Mouse (Mus musculus) neural tube, embryonic 13.5 days (tissue): ENCODE measurements at regions not wholly inside any gene's neighbourhood (a gene's known extent, or its start where the extent isn't known, plus 50 kb on each side); places are given as distances from the start of the nearest gene placed in this dataset.
"Not testable (repeated sequence)": the region's sequence is repeated elsewhere in the genome, so short reads cannot be mapped to it uniquely, and the experiment has no call there.

Experiments
- ATAC-seq: fragments of 200-750 bp; cut with Nextera tagmentation; 2 replicates; pipeline ENCODE4 v1.8.0; 2017; ENCODE audit warnings: low read depth, mild to moderate bottlenecking, moderate TSS enrichment, moderate library complexity
- H3K27ac ChIP-seq: fragments of 300-500 bp; sonication (generic); replicated peaks from 2 replicates; pipeline ENCODE4 v1.5.1; 2015; ENCODE audit warnings: moderate library complexity, mild to moderate bottlenecking, inconsistent platforms
- H3K27me3 ChIP-seq: fragments of 300-500 bp; sonication (generic); 2 replicates; pipeline ENCODE4 v1.6.1; 2015; ENCODE audit warnings: mild to moderate bottlenecking, inconsistent platforms
- H3K36me3 ChIP-seq: fragments of 300-500 bp; sonication (generic); 2 replicates; pipeline ENCODE4 v1.6.1; 2015; ENCODE audit warnings: mild to moderate bottlenecking, inconsistent platforms
- H3K4me1 ChIP-seq: fragments of 300-500 bp; sonication (generic); replicated peaks from 2 replicates; pipeline ENCODE4 v1.6.1; 2015; ENCODE audit warnings: inconsistent platforms
- H3K4me2 ChIP-seq: fragments of 300-500 bp; sonication (generic); 2 replicates; pipeline ENCODE4 v1.6.1; 2015; ENCODE audit warnings: inconsistent platforms, mild to moderate bottlenecking, moderate library complexity
- H3K4me3 ChIP-seq: fragments of 300-500 bp; sonication (generic); 2 replicates; pipeline ENCODE4 v1.5.1; 2015; ENCODE audit warnings: mild to moderate bottlenecking, inconsistent platforms
- H3K9ac ChIP-seq: fragments of 300-500 bp; sonication (generic); 2 replicates; pipeline ENCODE4 v1.6.1; 2015; ENCODE audit warnings: moderate library complexity, mild to moderate bottlenecking, inconsistent platforms
- H3K9me3 ChIP-seq: fragments of 300-500 bp; sonication (generic); 2 replicates; pipeline ENCODE4 v1.6.1; 2016; ENCODE audit warnings: inconsistent platforms
- WGBS: fragments of 180-500 bp; shearing (Covaris S2); methylation state at CpG from one replicate; pipeline ENCODE4 v1.1.7; 2015; 5-methylcytosine and 5-hydroxymethylcytosine counted together

- Histone ChIP-seq H3K9ac (peak overlapping the region; percentile 39), H3K27me3 (no peaks in the 10 kb centered on the region), H3K27ac (no peak overlapping the region), H3K4me1 (no peaks in the 10 kb centered on the region), H3K4me2 (peak overlapping the region; percentile 44), H3K4me3 (peak overlapping the region; percentile 15), H3K9me3 (0 out of 2 replicates have a peak, but pooled peaks cover 1% of the 10 kb centered on the region), H3K36me3 (no peaks in the 10 kb centered on the region)
- WGBS: 4% methylated on average over 9 of the region's 9 CpGs
- peak; percentile 67 for ATAC-seq
Measured at GRCm38 (mm10) chr16:54983759-54984218, 314.0 kb downstream of the Zpld1 start.

GRCm38 (mm10) chr16:54970356-54970755, 327.4 kb downstream of the Zpld1 start:
- Histone ChIP-seq H3K27me3 (no peaks in the 10 kb centered on the region), H3K9me3 (no peaks in the 10 kb centered on the region), H3K36me3 (no peaks in the 10 kb centered on the region), H3K4me3 (no peak overlapping the region), H3K4me2 (no peak overlapping the region), H3K9ac (no peak overlapping the region), H3K4me1 (no peaks in the 10 kb centered on the region), H3K27ac (no peak overlapping the region)
- WGBS: 83% methylated on average over 6 of the region's 6 CpGs
- no peak for ATAC-seq

GRCm38 (mm10) chr16:54943808-54944315, 353.9 kb downstream of the Zpld1 start:
- Histone ChIP-seq H3K4me1 (0 out of 2 replicates have a peak, but pooled peaks cover 4% of the 10 kb centered on the region), H3K4me3 (no peak overlapping the region), H3K27me3 (no peaks in the 10 kb centered on the region), H3K27ac (no peak overlapping the region), H3K9me3 (no peaks in the 10 kb centered on the region), H3K36me3 (no peaks in the 10 kb centered on the region), H3K4me2 (no peak overlapping the region), H3K9ac (no peak overlapping the region)
- WGBS: 60% methylated on average over 7 of the region's 7 CpGs
- ATAC-seq: no peak

- H3K4me2 ChIP-seq: no peak overlapping the region
- ATAC-seq: no peak
- H3K9ac ChIP-seq: no peak overlapping the region
- no peaks in the 10 kb centered on the region for H3K36me3 ChIP-seq
- peaks cover 3% of the 10 kb centered on the region; the same call in 1 of the 2 replicates for H3K9me3 ChIP-seq
- 73% methylated on average over 3 of the region's 3 CpGs for WGBS
- H3K4me3 ChIP-seq: no peak overlapping the region
- H3K27me3 ChIP-seq: no peaks in the 10 kb centered on the region
- no peaks in the 10 kb centered on the region for H3K4me1 ChIP-seq
- H3K27ac ChIP-seq: no peak overlapping the region
Measured at GRCm38 (mm10) chr16:54928259-54928658, 369.5 kb downstream of the Zpld1 start.

- Histone ChIP-seq H3K4me2 (no peak overlapping the region), H3K27ac (no peak overlapping the region), H3K9ac (no peak overlapping the region), H3K4me3 (no peak overlapping the region), H3K36me3 (no peaks in the 10 kb centered on the region), H3K27me3 (no peaks in the 10 kb centered on the region), H3K9me3 (no peaks in the 10 kb centered on the region), H3K4me1 (no peaks in the 10 kb centered on the region)
- 96% methylated on average over 4 of the region's 4 CpGs for WGBS
- no peak for ATAC-seq
Measured at GRCm38 (mm10) chr16:54902911-54903310, 394.9 kb downstream of the Zpld1 start.

GRCm38 (mm10) chr16:54901461-54901860, 396.3 kb downstream of the Zpld1 start:
- Histone ChIP-seq H3K4me3 (no peak overlapping the region), H3K4me1 (no peaks in the 10 kb centered on the region), H3K9me3 (no peaks in the 10 kb centered on the region), H3K4me2 (no peak overlapping the region), H3K27me3 (no peaks in the 10 kb centered on the region), H3K27ac (no peak overlapping the region), H3K36me3 (no peaks in the 10 kb centered on the region), H3K9ac (no peak overlapping the region)
- ATAC-seq: no peak
- WGBS: 91% methylated on average over 1 of the region's 1 CpGs

- Histone ChIP-seq H3K27ac (no peak overlapping the region), H3K9ac (no peak overlapping the region), H3K4me3 (no peak overlapping the region), H3K36me3 (no peaks in the 10 kb centered on the region), H3K27me3 (no peaks in the 10 kb centered on the region), H3K4me2 (no peak overlapping the region), H3K4me1 (no peaks in the 10 kb centered on the region), H3K9me3 (no peaks in the 10 kb centered on the region)
- WGBS: 87% methylated on average over 5 of the region's 5 CpGs
- ATAC-seq: no peak
Measured at GRCm38 (mm10) chr16:54894661-54895060, 403.1 kb downstream of the Zpld1 start.

- Histone ChIP-seq H3K4me2 (no peak overlapping the region), H3K4me3 (no peak overlapping the region), H3K9ac (no peak overlapping the region), H3K27ac (no peak overlapping the region), H3K9me3 (no peaks in the 10 kb centered on the region), H3K27me3 (no peaks in the 10 kb centered on the region), H3K36me3 (no peaks in the 10 kb centered on the region), H3K4me1 (peaks cover 9% of the 10 kb centered on the region; the same call in 1 of the 2 replicates)
- ATAC-seq: 0 out of 2 replicates have a peak, but pooled peaks have one; percentile 43
Measured at GRCm38 (mm10) chr16:54857369-54857768, 440.4 kb downstream of the Zpld1 start.

GRCm38 (mm10) chr16:54842996-54843395, 454.8 kb downstream of the Zpld1 start:
- not testable (repeated sequence) for H3K27ac ChIP-seq, H3K27me3 ChIP-seq, H3K9me3 ChIP-seq, H3K4me3 ChIP-seq, H3K36me3 ChIP-seq, H3K4me1 ChIP-seq, H3K9ac ChIP-seq, H3K4me2 ChIP-seq, ATAC-seq
- 91% methylated on average over 4 of the region's 4 CpGs for WGBS
